Mouse (Mus musculus): ENCODE measurements at regions not wholly inside any gene's neighbourhood (a gene's known extent, or its start where the extent isn't known, plus 50 kb on each side); places are given as distances from the start of the nearest gene placed in this dataset.

GRCm38 (mm10) chr14:102712600-102712999 lies 269.8 kb downstream of the Kctd12 start:
- no peak for TF ChIP-seq CTCF (IDR thresholded peaks at IDR 0.05; ENCODE audit: insufficient read depth, low read length)
- TF ChIP-seq POLR2A (IDR thresholded peaks at IDR 0.05; ENCODE audit: borderline replicate concordance, extremely low read depth, low read depth, low read length), result no peak
